Mouse (Mus musculus): ENCODE data around the gene Insig2. TPM values are rescaled to one million over a fixed set of nuclear protein-coding genes. Genes with fewer than 3 reads are reported as not detected.

The Insig2 gene
- polyA plus RNA-seq, 1 experiment from 2014 or later: 9.3 TPM

GRCm38 (mm10) chr1:121260171-121260741 lies 72.1 kb downstream of the Insig2 start:
- no peak for ATAC-seq
- no peak overlapping the region for H3K27ac ChIP-seq
- 61% methylated on average over 9 of the region's 9 CpGs for WGBS (ENCODE audit: insufficient replicate concordance)
- no peaks in the 10 kb centered on the region for H3K9me3 ChIP-seq (replicated peaks)
- no peak overlapping the region for H3K4me2 ChIP-seq
- no peak overlapping the region for H3K4me3 ChIP-seq
- no peak overlapping the region for H3K9ac ChIP-seq
- H3K36me3 ChIP-seq: no peaks in the 10 kb centered on the region
- no peaks in the 10 kb centered on the region for H3K4me1 ChIP-seq
- H3K27me3 ChIP-seq (replicated peaks): no peaks in the 10 kb centered on the region

Other genes with a start within 250 kb of the Insig2 start
- 5.7 and 6.1 TPM in 2 replicates for gene Ccdc93, start 98.5 kb upstream of the Insig2 start, polyA plus RNA-seq (2016; fragmentation: Nextera tagmentation; extraction: Ambion mirVana)
- 0.08 TPM in 1 of 2 replicates, not detected in the other for gene Htr5b, start 195.9 kb upstream of the Insig2 start, polyA plus RNA-seq (2016; fragmentation: Nextera tagmentation; extraction: Ambion mirVana)
- 62.0 and 62.1 TPM in 2 replicates for gene Ddx18, start 235.4 kb upstream of the Insig2 start, polyA plus RNA-seq (2016; fragmentation: Nextera tagmentation; extraction: Ambion mirVana)

Data from liver, embryonic 12.5 days (tissue).